Mouse (Mus musculus) myocyte (in vitro differentiated cells): Measurements from ENCODE around the gene Fam161a.

ENCODE experiments used
- CEBPB ChIP-seq: IDR thresholded peaks from 2 replicates; pipeline ENCODE4 v1.6.1; 2011; ENCODE audit warnings: mild to moderate bottlenecking, moderate library complexity; ENCODE audit not compliant: poor library complexity, insufficient read depth, severe bottlenecking
- E2F4 ChIP-seq: IDR thresholded peaks from one replicate; pipeline ENCODE4 v1.6.1; 2011; ENCODE audit warnings: mild to moderate bottlenecking, control low read depth, moderate library complexity; ENCODE audit not compliant: insufficient read depth
- MAX ChIP-seq: IDR thresholded peaks from one replicate; pipeline ENCODE4 v1.6.1; 2011; ENCODE audit warnings: low read depth, mild to moderate bottlenecking, control low read depth
- MYOD1 ChIP-seq, 3 experiments: IDR thresholded peaks; one replicate each; pipeline ENCODE4 v1.6.1; 2011; ENCODE audit warnings: control low read depth in 2 of 3, low read depth in 2 of 3, mild to moderate bottlenecking in 2 of 3, moderate library complexity in 1 of 3; ENCODE audit not compliant: insufficient read length in 2 of 3, control insufficient read depth in 1 of 3
- MYOG ChIP-seq, 3 experiments: IDR thresholded peaks; one replicate each; pipeline ENCODE4 v1.6.1; 2011; ENCODE audit warnings: control low read depth in 2 of 3, low read depth in 2 of 3, mild to moderate bottlenecking in 2 of 3; ENCODE audit not compliant: insufficient read length in 2 of 3, control insufficient read depth in 1 of 3, insufficient read depth in 1 of 3
- POLR2A ChIP-seq: IDR thresholded peaks from one replicate; pipeline ENCODE4 v1.6.1; 2011; ENCODE audit warnings: low read depth, mild to moderate bottlenecking, control low read depth, moderate library complexity; ENCODE audit not compliant: insufficient read length
- POLR2AphosphoS2 ChIP-seq: IDR thresholded peaks from one replicate; pipeline ENCODE4 v1.6.1; 2011; ENCODE audit warnings: low read depth, control low read depth; ENCODE audit not compliant: insufficient read length
- REST ChIP-seq: IDR thresholded peaks from one replicate; pipeline ENCODE4 v1.6.1; 2011; ENCODE audit warnings: mild to moderate bottlenecking, control low read depth, moderate library complexity; ENCODE audit not compliant: insufficient read depth, insufficient read length
- SRF ChIP-seq: IDR thresholded peaks from one replicate; pipeline ENCODE4 v1.6.1; 2011; ENCODE audit warnings: low read depth; ENCODE audit not compliant: control insufficient read depth, insufficient read length
- TCF12 ChIP-seq: IDR thresholded peaks from one replicate; pipeline ENCODE4 v1.6.1; 2011; ENCODE audit warnings: mild to moderate bottlenecking, control low read depth; ENCODE audit not compliant: poor library complexity, insufficient read depth, severe bottlenecking
- TCF3 ChIP-seq: IDR thresholded peaks from one replicate; pipeline ENCODE4 v1.6.1; 2011; ENCODE audit warnings: low read depth, control low read depth; ENCODE audit not compliant: insufficient read length
- USF1 ChIP-seq: IDR thresholded peaks from one replicate; pipeline ENCODE4 v1.6.1; 2011; ENCODE audit warnings: low read depth, mild to moderate bottlenecking, control low read depth, moderate library complexity

DNA sequence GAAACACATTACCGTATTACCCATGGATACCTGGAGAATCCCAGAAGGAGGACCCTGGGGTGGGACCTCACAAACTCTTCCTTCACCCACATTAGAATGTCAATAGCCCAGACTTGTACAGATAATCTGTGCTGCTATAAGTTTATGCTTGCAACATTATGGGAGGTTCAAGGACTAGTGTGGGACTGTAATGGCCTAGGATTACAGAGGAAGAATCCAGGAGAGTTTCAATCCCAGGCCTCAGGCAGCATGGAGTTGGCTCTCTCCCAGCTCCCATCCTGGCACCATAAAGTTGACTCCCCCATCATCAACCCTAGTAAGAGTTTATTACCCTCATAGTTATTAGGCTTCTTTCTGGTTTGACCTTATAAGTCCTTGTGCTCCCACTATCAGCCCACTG is 71.2 kb downstream of the Fam161a start:
- no peak for TF ChIP-seq MAX
- no peak for TF ChIP-seq POLR2A
- TF ChIP-seq MYOG (IDR thresholded peaks at IDR 0.05; ENCODE audit: control insufficient read depth in 1 of 3, insufficient read depth in 1 of 3, insufficient read length in 2 of 3, low read depth in 2 of 3) = no peak
- no peak for TF ChIP-seq POLR2AphosphoS2
- no peak for TF ChIP-seq REST
- TF ChIP-seq USF1 = no peak
- no peak for TF ChIP-seq MYOD1 (IDR thresholded peaks at IDR 0.05; ENCODE audit: control insufficient read depth in 1 of 3, insufficient read length in 2 of 3, low read depth in 2 of 3)
- no peak for TF ChIP-seq TCF3
- TF ChIP-seq CEBPB = no peak
- TF ChIP-seq TCF12 = no peak
- TF ChIP-seq SRF = no peak
- no peak for TF ChIP-seq E2F4
